Mouse (Mus musculus): ENCODE results near the gene Spc24.
"Not testable (repeated sequence)": the region's sequence is repeated elsewhere in the genome, so short reads cannot be mapped to it uniquely, and the experiment has no call there.

Spc24 gene

GRCm38 (mm10) chr9:21760155-21761088 is at the start of gene Spc24:
TSS of gene Spc24 (minus strand) at chr9:21760303.
- peak; percentile 95 for DNase-seq

- no peak for DNase-seq
These were observed 48.5 kb upstream of the Spc24 start for GRCm38 (mm10) chr9:21808561-21808960.

GRCm38 (mm10) chr9:21806976-21807375 is 46.9 kb upstream of the Spc24 start:
- DNase-seq = no peak

GRCm38 (mm10) chr9:21806363-21806762 is 46.3 kb upstream of the Spc24 start:
- no peak for DNase-seq

GRCm38 (mm10) chr9:21803986-21804644 is 44.0 kb upstream of the Spc24 start:
- peak; percentile 71 for DNase-seq

GRCm38 (mm10) chr9:21801591-21801990 is 41.5 kb upstream of the Spc24 start:
- no peak for DNase-seq

GRCm38 (mm10) chr9:21801121-21801520 is 41.0 kb upstream of the Spc24 start:
- DNase-seq = no peak

- no peak for DNase-seq
These were observed 38.9 kb upstream of the Spc24 start for GRCm38 (mm10) chr9:21799010-21799350.

- peak; percentile 83 for DNase-seq
These were observed 38.4 kb upstream of the Spc24 start, which contains the start of gene Kank2 for GRCm38 (mm10) chr9:21798345-21799009. TSS of gene Kank2 (minus strand) at chr9:21798744.

- peak; percentile 30 for DNase-seq
These were observed 37.8 kb upstream of the Spc24 start for GRCm38 (mm10) chr9:21797921-21798344.

GRCm38 (mm10) chr9:21796919-21797318 is 36.8 kb upstream of the Spc24 start:
- no peak for DNase-seq

GRCm38 (mm10) chr9:21796259-21796658 is 36.2 kb upstream of the Spc24 start:
- no peak for DNase-seq

- DNase-seq = no peak
These were observed 35.5 kb upstream of the Spc24 start for GRCm38 (mm10) chr9:21795579-21795978.

GRCm38 (mm10) chr9:21794925-21795324 is 34.8 kb upstream of the Spc24 start:
- no peak for DNase-seq

GRCm38 (mm10) chr9:21794344-21794834 is 34.3 kb upstream of the Spc24 start:
- DNase-seq = no peak

GRCm38 (mm10) chr9:21793507-21793906 is 33.4 kb upstream of the Spc24 start:
- not testable (repeated sequence) for DNase-seq

- DNase-seq = no peak
These were observed 32.5 kb upstream of the Spc24 start for GRCm38 (mm10) chr9:21792644-21793043.

GRCm38 (mm10) chr9:21791861-21792260 is 31.8 kb upstream of the Spc24 start:
- DNase-seq = no peak

GRCm38 (mm10) chr9:21788234-21788633 is 28.1 kb upstream of the Spc24 start:
- DNase-seq = no peak

GRCm38 (mm10) chr9:21787654-21788053 is 27.6 kb upstream of the Spc24 start:
- no peak for DNase-seq

- peak; percentile 62 for DNase-seq
These were observed 26.8 kb upstream of the Spc24 start for GRCm38 (mm10) chr9:21786906-21787305.

GRCm38 (mm10) chr9:21786309-21786708 is 26.2 kb upstream of the Spc24 start:
- DNase-seq = not testable (repeated sequence)
